Mouse (Mus musculus): ENCODE data around the gene Wnt9b.
A peak's percentile ranks its signal among the peaks of the same experiment; 100 is the strongest.

Gene Wnt9b

DNA sequence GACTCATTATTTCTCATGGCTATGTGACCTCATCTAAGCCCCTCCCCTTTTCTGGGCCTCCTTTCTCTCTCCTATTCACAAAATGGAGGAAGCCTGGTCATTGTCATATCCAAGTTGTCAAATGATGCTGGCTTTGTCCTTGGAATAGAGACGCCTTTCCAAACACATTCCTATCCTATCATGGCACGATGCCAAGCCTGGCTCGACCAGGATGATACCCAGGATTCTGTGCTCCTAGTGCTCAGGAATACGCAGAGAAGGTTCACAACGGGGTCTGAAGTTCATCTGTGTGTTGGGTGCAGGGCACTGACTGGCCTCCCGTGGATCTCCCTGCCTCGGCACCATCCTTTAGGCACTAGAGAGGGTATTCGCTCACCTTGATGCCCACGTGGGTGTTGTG lies 18.0 kb downstream of the Wnt9b start:
- no peak for DNase-seq (ENCODE audit: low read depth)

DNA sequence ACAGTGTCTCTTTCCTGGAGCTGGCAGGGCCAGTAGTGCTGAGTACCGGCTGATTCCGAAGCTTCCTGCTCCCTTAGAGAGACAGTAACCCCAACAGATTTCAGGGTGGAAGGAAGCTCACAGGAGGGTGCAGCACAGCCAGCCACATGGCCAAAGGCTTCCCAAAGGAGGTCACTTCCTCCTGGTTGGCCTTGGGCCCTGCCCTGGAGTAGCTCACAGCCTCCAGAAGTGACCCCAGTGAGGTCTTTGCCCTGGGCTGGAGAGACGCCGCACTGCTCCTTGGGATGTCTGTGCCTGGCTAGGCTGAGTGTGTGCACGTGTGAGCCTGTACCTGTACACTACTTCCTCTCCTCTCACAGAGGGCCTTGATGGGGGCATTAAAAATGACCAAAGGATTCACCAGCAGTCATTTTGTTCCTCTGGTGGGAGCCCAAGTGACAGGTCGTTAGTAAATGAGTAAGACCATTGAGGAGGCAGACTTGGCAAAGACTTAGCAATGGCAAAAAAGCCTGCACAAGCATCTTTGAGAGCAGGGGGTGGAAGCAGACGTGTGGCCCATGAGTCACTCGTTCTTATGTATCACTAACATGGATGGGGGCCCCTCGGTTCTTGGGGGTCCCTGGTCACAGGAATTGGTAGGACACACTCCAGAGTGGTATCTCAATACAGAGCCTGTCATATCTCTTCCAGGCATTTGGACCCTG lies 20.2 kb downstream of the Wnt9b start:
- DNase-seq (ENCODE audit: low read depth) = no peak

DNA sequence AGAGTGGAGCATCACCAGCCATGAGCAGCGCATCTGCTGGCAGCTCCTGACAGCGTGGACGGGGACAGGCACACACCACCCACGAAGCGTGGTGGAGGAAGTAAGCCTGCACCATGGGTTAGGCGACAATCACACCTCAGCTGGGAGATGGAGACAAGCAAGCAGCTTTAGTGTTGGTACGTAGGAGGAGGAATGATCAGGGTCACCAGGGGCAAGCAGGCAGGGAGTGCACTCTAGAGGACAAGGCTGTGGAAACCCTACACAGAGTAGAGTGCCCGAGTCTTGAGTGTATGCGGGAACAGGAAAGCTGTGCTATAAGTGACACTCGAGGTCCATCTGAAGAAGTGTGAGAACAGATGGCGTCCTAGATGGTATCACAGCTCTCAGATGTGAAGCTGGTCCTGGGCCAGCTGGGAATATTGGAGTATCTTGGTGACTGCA lies 25.3 kb downstream of the Wnt9b start:
- no peak for DNase-seq (ENCODE audit: low read depth)

DNA sequence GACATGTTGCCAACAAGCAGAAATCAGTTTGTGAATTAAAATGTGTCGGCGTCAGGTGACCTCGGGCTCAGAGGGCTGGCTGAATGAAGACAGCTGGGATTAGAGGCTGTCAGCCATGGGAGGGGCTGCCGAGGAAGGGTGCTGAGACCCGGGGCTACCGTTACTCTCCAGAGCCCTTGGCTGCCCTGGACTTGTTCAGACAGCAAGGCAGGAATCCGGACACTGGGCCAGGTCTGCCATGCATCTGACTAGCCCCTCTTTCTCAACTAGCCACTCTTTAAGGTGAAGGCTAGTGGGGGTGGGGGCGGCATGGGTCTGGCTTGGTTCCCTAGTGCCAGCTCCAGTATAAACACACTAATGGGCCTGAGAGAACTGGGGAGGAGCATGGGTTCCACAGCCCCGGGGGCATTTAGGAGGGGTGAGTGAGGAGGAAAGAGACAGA lies 27.6 kb downstream of the Wnt9b start:
- no peak for DNase-seq (ENCODE audit: low read depth)

DNA sequence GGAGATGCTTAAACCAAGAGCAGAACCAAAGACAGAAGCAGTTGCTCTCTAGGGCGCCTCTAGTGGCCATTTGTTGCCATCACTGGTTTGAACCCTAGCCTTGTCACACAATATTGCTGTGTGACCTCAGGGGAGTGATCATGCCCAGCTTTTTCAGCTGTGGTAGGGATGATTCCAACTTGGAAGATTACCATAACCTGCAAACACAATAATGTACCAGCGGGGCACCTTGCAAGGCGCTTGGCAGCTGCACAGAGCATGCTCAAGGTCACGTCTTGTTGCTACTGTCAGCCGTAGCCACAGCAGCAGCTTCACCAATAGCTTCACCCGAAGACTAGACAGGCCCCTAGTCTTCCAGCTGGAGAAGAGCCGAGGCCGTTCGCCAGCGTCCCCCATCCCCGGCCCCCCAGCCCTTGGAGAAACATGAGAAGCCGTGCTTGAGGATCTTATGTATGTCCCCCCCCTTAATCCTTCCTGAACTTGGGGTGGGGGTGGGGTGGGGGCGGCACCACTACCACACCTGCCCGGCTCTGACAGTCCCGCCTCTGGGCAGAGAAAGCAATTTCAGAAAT lies 28.1 kb downstream of the Wnt9b start:
- DNase-seq (ENCODE audit: low read depth) = peak; percentile 29

DNA sequence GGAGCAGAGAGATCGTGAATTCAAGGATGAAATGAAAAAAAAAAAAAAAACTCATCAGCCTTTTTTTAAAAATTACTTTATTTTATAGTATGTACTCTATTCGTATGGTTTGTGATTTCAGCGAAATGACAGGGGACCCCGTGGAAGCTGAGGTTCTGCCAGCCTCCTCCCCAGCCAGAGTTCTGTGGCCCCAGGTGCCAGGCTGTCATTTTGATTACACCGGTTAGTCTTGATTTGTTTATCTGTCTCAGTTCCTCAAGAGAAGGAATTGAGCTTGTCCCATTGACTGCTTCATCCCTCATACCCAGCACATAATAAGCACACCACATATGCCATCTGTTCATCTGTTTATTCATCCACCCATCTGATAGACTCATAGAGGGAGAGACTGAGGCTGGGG lies 30.2 kb downstream of the Wnt9b start:
- DNase-seq (ENCODE audit: low read depth) = no peak

DNA sequence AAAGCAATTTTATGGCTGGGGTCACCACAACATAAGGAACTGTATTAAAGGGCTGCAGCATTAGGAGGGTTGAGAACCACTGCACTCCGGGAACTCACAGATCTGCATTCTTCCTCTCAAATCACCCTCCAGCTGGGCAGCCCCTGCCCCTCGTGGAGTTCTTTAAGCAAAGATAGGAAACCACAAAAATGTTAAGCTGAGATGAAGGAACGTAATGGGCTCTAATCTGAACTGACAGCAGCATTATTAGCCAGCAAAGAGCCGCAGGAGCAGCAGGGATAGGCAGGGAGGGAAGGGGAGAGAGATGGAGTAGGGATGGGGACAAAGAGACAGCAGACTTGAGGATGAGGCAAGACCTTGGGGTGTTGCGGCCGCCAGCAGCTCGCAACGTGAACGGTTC lies 32.6 kb downstream of the Wnt9b start:
- DNase-seq (ENCODE audit: low read depth) = no peak

DNA sequence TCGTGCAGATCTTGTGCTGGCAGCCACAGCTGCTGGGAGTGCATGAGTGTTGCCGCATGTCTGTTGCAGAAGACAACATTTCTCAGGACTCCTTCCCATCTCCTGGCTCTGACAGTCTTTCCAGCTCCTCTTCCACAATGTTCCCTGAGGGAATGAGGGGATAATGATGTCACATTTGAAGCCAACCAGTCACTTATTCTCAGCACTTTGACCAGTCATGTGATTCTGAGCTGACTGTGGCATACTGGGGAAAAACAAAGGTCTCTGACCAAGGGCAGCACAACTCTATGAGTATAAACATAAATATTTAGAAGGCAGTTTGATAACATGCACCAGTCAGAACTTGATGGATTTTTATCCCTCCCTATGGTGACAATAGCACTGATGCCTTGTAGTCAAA lies 35.5 kb downstream of the Wnt9b start:
- DNase-seq (ENCODE audit: low read depth) = no peak

DNA sequence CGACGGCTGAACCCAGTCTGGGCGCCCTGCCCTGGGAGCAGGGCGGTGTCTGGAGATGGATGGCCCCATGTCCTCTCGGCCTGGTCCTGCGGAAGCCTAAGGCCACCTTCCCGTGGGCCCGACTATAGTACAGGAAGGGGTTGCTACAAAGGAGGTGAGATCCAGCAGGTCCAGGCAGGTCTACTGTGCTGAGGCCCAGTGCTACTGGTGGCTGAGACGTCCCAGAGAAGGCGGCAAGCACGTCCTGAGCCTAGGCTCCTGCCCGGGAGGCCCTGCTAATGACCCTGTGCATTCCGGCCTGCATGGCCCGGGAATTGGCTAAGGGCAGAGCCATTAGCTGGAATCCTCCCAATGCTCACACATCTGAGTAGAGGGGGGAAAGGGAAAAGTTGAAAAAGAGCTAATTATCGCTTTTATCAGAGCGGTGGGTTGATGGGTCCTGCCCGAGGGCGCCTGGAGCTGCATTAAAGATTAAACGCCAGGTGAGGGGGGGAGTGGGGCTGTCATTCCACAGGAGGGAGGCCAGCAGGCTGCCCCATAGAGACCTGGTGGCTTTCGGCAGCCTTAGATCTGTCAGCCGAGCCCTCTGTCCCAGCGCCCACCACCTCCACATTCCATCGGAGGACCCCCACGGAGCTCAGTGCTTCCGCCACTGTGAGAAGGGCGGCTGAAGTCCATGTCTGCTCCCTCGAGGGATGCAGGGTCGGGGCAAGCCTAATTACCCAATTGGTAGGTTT lies 37.6 kb downstream of the Wnt9b start:
- DNase-seq (ENCODE audit: low read depth) = no peak

DNA sequence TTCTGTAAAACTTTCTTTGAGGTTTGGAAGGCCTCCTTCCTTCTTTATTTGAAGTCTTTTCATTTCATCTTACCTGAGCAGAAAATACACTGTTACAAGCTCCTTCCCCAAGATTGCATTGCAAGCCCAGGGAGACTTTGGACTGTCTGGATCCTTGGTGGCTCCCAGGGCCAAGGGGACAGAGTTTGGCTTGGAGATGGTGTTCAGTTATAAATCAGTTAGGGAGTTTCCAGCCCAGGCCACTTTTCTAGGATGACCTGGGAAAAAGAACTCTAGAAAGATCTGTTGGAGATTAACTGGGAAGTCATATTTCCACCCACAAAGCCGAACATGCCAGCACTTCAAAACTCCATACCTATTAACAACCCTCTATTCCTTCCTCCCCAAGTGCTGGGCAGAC lies 39.6 kb downstream of the Wnt9b start:
- DNase-seq (ENCODE audit: low read depth) = no peak

DNA sequence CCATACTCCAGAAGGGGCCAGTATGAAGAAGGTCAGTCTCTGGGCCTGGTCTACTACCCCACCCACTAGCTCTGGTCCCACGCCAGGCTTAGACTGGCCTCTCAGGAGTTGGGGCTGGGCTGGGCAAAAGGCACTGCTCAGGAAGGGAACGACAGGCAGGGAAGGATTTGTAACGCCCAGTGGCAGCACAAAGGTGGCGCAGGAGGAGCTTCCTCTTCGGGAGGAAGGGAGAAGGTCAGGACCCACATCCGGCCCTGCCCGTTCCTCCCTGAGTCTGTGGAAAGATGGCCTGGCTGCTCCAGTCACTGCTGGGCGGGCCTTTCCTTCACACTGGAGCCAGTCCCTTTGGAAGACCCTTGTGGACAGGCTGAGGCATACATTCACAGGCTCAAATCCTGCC lies 42.6 kb downstream of the Wnt9b start:
- DNase-seq (ENCODE audit: low read depth) = no peak

DNA sequence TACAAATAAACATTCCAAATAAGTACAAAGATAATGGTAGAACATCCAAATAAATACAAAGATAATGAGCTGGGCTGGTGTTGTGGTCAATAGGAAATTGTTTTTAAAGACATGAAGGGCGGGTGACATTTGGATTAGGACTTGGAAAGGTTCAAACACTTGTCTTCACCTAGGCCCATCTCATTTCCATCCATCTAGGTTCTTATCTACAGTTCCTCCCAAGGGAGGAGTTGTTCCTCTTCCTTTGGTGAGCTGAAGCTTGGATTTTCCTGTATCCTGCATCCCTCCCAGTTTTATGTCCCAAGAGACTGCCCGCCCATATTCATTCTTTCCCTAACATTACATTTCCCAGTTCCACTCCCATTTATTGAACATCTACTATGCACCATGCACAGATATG lies 51.4 kb downstream of the Wnt9b start:
- DNase-seq (ENCODE audit: low read depth) = no peak

DNA sequence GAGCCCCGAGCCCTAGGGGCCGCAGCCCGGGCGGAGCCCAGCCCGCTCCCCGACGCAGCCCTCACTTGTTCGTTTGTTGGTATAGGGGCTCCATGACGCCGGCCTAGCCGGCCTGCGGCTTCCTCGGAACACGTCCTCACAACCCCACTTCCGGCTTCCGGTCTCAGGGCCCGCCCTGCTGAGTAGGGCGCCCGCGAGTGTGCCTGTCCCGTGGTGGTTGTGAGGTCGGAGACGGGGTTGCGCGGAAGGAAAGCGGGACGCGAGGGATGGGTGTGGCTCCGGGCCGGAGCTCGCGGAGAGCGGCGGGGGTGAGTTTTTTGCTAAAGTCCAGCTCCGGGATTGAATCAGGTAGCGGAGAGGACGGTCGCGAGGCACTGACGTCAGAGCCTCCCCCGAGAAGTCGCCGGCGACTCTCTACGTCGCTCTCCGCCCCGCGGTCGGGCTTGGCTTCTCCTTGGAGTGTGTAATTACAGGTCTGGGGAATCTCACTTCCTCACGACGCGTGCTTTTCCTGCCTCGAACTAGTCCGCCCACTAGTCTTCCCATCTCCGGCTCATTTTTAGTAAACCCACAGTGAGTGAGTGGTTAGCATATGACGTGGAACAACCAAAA lies 52.0 kb downstream of the Wnt9b start, which contains the start of gene Gosr2:
TSS of gene Gosr2 (minus strand) at position 334 of the 612 bp plus-strand sequence.
- peak; percentile 95 for DNase-seq (ENCODE audit: low read depth)

DNA sequence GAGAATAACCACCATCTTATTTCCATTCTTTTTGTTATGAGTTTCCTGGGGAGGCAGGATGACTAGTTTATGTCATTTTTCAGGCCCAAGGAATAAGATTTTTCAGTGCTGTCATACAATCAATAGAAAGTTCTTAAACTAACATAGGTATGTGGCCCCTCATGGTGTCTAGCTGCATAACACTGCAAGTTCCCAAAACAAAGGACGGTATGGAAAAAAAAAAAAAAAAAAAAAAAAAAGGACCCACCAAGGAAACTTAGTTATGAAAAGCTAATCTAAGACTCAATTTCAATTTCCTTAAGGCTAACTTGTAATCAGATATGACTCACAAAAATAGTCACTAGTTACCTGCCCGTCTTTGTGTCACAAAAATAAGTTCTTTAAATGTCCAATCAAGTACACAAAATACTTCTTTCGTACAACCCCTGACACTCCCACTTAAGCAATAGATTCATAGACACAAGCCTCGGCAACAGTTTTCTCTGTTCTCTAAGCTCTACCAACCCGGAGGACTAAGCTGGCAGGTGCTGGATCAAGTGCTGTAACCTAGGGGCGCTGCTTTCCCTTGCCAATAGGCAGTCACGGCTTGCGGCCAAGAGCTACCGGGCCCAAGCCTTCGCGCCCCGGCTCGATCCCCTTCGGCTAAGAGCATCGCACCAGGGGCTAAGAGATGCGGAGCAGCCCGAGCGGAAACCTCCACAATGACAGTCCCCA lies 52.6 kb downstream of the Wnt9b start:
- DNase-seq (ENCODE audit: low read depth) = no peak

DNA sequence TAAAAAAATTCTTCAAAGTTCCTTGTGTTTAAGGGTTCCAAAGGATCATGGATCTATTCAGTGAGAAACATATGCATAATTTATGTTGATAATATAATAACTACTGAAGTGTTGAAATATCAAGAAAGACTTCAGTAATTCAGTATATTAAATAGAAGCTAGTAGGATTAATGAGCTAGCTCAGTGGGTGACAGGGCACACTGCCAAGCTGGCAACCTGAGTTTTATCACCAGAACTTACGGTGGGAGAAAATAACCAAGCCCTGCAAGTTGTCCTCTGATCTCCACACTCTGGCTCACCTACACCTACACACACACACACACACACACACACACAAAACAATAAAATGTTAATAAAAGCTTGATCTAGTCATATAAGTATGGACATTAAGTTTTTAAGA lies 56.4 kb downstream of the Wnt9b start:
- no peak for DNase-seq (ENCODE audit: low read depth)

DNA sequence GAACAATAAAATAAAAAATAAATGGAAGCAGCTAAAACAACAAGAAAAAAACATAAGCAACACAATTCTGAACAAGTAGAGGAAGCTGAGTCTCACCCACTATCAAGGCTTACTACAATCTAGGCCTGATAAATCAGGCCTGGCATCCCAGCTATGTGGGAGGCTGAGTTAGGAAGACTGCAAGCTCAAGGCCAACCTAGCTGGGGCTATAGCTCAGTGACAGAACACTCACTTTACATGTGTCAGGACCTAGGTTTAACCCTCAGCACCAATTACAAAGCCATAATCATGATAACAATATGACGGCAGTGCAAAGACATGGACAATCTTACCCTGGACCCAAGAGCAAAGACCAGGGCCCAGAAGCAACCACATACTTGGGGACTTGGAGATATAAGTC lies 58.6 kb downstream of the Wnt9b start:
- DNase-seq (ENCODE audit: low read depth) = no peak

DNA sequence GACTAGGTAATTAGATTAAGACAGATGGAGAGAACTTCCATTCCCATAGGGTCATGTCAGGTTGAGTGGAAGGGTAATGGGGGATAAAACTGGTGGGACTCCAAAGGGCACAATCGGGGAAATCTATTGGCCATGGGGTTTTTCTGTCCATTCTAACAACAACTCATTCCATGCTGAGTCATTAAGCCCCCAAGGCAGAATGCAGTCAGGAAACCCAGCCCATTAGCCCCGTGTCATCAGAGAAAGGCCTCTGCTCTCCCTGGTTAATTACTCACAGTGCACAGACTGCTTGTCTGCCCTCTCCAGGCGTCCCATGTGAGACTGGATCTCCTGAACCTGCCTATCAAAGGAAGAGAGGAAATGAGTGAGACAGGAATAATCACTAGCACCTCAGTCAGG lies 60.6 kb downstream of the Wnt9b start:
- DNase-seq (ENCODE audit: low read depth) = no peak

DNA sequence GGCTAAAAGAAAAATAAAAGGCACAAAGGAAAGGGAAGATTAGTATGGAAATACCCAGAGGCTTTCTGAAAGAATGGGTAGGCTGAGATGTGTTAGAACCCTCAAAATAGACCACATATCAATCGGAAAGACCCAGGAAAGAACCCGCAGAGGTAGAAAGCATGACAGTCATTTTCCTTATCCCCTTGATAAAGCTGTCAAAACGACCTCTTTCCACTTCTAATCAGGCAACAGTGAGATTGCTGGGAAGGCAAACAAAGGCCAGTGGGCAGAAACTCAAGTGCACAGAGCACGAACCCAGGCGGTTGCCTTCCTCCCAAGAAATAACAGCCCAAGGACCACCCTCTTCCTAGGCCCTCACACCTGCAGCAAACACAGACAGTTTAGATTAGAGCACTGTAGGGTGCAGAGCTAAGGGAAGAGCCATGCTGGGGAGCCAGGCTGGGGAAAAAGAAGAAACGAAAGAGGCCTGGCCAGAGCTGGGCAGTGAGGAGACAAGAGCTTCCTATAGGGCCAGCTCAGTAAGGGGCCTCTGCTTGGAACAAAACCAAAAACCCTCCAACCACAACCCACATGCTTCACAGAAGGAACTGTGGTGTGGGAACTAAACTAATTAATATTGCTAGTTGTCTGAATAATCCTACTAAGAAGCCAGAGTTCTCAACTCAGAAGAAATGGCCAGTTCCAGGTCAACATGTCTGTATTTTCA lies 61.2 kb downstream of the Wnt9b start:
- DNase-seq (ENCODE audit: low read depth) = no peak

DNA sequence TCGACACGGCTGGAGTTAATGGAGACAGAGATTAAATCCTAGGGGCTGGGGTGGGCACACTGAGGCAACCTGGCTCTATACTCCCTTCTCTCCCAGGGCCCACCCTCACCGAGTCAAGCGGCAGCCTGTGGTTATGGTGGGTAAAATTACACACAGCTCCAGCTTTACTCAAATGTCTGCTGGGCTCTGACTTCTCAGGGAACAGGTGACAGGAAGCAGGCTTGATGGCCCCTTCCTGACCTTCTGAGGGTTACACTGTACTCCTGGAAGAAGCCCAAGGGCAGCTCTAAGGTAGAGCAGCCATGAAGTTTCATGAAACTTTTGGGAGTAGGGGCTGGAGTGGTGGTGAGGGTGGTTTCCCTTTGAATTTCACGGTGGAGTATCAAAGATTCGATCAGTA lies 62.9 kb downstream of the Wnt9b start:
- DNase-seq (ENCODE audit: low read depth) = no peak

DNA sequence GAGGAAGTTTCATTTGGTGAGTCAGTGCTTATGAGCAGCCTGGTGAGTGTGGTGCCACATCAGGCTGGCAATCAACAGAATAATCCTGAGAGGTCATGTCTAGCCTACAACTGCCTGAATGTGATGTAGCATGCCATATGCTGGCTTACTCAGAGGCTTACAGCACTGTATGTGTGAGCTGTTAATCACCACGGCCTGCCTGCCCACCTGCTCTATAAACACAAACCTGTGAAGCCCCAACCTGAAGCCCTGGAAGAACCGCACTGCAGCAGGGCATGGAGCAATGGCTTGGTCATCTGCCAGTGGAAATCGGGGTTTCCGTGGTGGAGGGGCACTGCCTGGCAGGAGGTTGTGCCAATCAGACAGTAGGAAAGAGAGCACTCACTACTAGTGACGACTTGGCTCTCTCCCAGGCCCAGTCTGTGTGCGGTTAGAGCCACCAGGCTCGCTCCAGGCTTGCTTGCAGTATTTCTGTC lies 64.3 kb downstream of the Wnt9b start:
- no peak for DNase-seq (ENCODE audit: low read depth)

DNA sequence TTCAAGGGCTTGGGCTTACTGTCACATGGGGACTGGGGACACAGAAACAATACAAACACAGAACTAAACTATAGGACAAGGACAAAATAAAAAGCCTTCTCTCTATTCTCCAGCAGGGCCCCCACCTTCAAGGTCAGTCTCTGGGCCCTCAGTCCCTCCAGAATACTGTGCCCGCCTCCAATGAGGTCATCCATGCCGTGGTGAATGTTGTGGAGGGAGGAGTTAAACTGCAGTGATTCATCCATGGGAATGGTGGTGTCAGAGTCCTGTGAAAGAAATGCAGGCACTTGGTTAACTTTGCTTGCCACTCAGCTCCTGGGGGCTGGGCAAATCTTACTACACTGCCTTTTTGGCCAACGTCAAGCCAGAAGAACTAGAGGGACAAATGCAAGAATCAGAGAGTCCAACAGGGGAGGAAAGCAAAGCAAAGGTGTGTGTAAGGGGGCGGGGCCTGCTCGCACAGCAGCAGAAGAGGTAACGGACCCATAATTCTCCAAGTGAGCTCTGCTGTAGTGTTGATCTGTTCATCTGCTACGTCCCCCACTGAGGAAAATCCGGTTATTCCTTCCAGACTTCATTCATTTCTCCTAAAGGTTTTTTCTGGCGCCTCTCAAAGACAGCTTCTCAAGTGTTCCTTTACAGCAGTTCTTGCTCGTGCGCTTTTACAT lies 65.8 kb downstream of the Wnt9b start:
- no peak for DNase-seq (ENCODE audit: low read depth)
